Mouse (Mus musculus) testis, adult 2 months (tissue): ENCODE measurements around the gene Pdzd7.

Source experiments
- CTCF ChIP-seq: fragments of 200-500 bp; IDR thresholded peaks from 2 replicates; pipeline ENCODE4 v1.5.1; 2012; ENCODE audit warnings: low read depth, mild to moderate bottlenecking, inconsistent platforms, low read length, moderate library complexity; ENCODE audit not compliant: control insufficient read depth, insufficient read depth, insufficient replicate concordance
- POLR2A ChIP-seq: fragments of 200-500 bp; IDR thresholded peaks from 2 replicates; pipeline ENCODE4 v1.6.1; 2012; ENCODE audit warnings: low read depth, mild to moderate bottlenecking, inconsistent platforms, low read length, moderate library complexity; ENCODE audit not compliant: control insufficient read depth

GRCm38 (mm10) chr19:45058113-45058839 lies 12.8 kb upstream of the Pdzd7 start:
- TF ChIP-seq POLR2A: peak; percentile 75
- TF ChIP-seq CTCF: no peak
